Mouse (Mus musculus) layer of hippocampus, postnatal 36 days (tissue): ENCODE data around the gene Fam185a. TPM values are rescaled to one million over a fixed set of nuclear protein-coding genes. Genes with fewer than 3 reads are reported as not detected.

Experiments
- DNase-seq, 2 experiments: peaks; one replicate each; pipeline ENCODE4 v3.0.0; 2022
- total RNA-seq, 2 experiments: library from RNA; stranded (reverse); gene quantifications; 2 replicates each; pipeline ENCODE4 v1.2.3; 2021

The Fam185a gene
- total RNA-seq, 2 experiments from 2014 or later = 12.3 to 13.2 TPM

DNA sequence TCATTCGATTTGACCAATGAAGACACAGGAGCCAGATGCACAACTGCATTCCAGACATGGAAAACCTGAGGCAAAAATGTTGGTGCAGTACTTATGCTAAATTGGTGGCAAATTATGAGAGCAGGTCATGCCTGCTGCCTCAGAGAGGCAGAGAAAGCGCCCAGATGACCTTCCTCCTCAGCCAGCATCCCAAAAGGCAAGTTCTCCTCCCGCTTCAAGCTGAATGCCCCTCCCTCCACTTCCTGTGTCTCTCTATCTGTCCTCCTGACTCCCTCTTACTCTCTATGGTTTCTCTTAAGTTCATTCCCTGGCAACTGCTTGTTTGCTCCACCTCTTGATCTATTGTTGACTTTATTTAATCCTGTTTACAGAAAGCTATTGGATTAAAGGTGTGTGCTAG lies 70.0 kb downstream of the Fam185a start:
- DNase-seq = no peak

DNA sequence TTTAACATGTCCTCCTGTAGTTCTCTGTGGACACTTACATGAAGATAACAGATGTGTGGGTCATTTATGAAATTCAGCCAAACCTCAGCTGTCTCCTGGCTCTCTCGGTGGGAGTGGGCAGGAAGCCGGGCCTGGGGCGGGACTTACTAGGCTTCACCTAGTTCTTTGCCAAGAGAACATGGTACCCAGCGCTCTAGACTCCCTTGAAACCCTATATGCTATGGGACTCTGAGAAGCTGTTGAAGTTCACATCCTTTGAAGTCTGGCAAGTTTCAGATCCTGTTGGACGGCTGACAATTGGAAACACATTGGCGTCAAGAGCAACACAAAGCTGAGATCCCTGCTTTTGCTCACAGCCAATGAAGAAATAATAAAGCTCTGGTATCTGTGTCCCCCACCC lies 71.6 kb downstream of the Fam185a start:
- DNase-seq = no peak

DNA sequence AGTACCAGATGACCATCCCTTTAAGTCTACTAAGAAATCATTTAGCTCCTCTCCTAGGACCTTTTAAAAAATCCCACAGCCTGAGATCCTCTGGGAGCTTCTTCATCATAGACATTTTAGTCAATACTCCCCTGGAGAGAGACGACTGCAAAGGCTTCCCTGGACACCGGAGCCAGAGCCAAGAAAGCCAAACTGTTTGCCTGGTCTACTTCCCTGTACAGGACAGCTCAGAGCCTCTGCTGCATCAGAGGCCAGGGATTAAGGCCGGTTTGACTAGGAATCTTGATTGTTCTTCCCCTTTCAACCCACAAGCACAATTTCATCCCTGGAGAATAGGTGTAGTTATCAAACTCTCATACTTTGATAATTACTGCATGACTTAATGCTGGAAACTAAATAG lies 72.1 kb downstream of the Fam185a start:
- DNase-seq = no peak

DNA sequence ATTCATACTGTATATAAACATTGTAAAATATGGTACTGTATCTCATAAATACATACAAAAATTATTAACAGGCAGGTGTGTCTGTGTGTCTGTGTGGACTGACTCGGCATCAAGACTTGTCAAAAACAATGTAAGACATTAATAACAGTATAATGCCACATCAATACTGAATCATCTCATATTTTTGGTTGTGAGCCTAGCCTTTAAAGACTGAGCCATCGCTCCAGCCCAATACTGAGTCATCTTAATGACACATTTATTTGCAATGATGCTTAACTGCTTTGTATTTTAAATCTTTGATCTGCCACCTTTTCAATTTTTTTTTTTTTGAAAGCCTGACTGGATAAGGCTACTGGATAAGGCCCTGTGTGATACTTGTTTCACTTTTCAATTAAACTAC lies 73.7 kb downstream of the Fam185a start:
- no peak for DNase-seq

DNA sequence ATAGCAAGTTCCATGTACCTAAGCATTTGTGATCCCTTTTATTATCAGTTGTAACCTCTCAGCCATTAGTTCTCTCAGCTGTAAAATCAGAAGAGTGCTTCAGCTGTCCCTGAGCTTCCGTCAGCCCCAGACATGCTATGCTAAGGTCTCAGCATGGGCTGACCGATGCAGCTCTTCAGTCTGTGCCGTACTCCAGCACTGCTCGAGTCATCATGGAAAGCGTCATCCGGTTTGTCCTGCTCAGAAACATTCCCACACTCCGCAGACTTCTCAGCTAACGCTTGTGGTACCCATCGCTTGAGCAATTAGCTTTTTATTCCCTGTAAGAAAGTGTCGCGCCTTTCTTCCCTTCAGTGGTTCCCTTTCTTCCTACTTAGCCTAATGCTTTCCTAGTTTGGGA lies 74.2 kb downstream of the Fam185a start:
- no peak for DNase-seq

DNA sequence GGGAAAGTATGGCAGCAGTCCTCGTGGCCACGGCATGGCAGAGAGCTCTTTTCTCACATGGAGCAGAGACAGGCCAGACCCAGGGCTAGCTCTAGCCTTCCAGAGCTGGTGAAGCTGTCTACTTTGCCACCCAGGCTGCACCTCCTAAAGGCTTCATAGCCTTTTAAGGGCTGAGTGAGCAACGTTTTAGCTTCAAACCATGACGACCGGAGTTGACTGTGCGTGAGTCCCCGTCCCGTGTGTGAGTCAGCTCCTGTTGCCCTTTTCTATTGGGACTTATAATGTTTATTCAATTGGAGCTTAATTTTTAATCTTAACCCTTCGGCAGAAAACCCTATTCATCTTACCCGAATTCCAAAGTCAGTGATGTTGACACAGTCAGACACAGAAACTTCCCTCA lies 75.4 kb downstream of the Fam185a start:
- no peak for DNase-seq

DNA sequence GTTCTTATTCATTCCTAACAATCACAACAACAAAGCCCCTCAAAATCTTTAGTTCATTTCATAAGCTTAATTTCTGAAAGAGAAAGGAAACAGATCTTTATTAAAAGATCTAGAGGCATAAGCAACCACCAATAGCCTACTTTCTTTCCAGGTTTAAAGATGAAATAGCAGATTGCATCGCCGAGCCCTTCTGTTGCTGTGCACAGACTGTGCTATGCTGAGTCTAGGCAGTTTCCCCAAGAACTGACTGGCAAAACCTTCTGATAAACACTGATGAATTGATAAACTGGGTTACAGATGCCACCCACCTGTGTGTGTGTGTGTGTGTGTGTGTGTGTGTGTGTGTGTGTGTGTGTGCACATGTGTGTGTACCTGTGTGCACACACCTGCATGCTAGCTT lies 76.2 kb downstream of the Fam185a start:
- DNase-seq = peak; percentile 18 to 25

DNA sequence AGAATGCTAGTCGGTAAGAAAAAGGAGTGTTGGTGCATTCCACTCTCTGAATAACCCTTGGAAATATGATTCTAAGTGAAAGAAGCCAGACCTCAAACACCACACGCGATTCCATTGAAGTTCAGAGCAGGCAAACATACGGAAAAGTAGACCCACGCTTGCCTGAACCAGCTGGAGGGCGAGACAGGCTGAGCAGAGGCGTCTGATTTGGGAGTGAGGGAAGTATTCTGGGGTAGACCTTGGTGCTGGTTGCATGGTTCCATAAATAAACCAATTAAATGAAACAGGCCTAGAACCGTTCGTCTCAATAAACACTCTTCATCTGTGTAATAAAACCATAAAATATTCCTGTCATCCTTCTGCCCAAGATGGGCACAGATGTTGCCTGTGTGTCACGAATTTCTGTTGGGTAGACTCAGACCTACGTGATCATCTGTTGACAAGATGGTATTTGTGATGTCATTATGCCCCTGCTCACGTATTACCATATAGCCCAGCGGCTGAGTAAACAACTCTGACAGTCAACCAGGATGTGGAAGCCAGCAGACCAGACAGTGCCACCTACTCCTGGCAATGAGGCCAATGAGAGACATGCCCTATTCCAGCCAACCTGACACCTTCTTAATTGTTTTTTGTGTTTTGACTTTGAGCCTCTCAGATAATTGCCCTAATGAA lies 78.3 kb downstream of the Fam185a start:
- peak; percentile 67 to 73 for DNase-seq

DNA sequence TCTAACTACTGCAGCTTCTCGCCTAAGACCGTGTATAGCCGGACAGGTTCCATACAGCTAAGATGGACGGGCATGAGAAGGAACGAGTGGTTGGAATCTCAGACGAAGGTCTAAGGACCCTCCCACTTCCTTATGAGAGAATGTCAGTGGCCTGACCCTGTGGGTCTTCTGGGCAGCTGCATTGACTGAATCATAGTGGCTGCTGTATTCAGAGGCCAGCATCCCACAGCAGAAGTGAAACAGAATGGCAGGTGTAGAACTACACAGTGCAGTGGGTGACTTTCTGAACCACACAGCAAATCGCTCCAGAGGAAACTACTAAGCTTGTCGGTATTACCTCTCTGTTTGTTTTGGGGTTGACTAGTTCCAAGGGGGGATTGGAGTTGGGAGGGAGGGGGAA lies 80.4 kb downstream of the Fam185a start:
- no peak for DNase-seq

DNA sequence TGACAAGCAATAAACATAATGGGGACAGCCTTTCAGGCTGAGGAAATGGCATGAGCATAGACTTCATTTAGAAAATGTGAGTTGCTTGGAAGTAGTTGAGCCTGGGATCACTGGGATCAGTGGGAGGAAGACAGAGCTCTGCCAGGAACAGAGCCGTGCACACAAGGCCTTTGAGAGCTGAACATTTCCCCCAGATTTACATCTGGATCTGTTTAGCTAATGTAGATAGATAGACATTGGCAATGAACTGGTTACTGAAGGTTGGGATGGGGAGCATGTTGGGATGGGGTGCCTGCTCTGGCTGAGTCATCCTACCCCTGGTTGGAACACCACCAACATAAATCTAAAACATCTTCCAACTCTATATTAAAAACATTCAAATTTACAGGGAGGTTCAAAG lies 82.1 kb downstream of the Fam185a start:
- DNase-seq = no peak

DNA sequence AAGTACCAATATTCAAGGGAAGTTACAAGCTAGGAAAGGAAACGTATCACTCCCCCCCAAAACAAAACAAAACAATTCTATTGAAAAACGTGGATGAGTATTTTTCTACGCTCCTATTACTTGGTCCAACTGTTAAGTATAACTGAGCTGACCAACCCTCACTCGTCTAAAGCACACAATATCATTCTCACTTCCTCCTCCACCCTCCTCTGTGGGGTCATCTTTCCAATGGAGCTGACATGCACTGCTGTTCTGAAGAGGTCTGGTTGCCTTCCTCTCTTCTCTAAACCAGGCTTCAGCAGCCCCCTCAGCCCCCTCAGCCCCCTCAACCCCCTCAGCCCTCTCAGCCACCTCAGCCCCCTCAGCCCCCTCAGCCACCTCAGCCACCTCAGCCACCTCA lies 85.0 kb downstream of the Fam185a start:
- DNase-seq = no peak

DNA sequence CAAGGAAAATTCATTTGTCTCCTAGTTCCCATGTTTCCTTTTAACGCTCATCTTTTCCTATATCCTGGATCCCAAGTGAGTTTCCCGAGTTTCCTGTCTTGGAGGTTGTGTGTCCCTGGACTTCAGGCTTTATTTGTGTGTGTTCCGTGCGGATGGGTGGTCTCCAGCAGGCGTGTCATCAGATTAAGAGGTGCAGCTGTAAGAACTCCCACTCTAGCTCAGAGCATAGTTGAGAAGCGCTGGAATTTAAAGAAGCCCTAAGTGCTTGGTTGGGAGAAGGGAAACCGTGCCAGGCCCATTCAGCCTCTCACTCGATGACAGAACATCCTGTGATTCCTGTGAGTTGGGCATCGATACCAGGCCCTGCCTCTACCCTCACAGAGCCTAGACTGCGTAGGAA lies 88.6 kb downstream of the Fam185a start:
- no peak for DNase-seq

DNA sequence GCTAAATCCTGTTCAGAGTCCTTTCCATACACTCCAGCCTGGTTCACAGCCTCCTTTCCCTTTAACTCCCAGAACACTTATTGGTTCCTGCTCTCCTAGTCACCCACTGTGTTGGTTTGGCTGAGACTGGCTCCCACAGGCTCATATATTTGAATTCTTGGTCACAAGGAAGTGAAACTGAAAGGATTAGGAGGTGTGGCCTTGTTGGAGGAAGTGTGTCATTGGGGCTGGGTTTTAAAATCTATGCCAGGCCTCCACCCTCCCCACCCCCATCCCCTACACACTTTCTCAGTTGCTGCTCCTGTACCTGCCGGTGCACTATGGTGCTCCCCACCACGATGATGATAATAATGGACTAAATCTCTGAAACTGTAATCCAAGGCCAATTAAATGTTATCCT lies 92.8 kb downstream of the Fam185a start:
- no peak for DNase-seq

DNA sequence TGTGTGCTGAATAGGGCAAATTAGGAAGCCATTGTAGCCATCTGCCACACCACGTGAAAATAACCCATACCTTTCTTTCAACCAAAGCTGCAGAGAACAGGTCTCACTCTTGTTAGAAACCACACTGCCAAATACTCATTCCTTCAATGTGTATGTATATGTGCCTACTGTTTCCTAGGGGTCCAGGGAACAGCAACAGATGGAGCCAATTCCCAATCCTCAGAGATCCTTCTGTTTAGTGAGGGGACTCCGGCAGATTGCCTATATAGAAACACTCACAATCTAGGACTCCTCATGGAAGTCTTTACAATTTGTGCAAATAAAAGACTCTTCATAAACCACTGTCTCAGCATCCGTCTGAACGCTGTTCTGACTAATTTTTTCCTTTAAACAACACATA lies 93.4 kb downstream of the Fam185a start:
- DNase-seq = no peak

DNA sequence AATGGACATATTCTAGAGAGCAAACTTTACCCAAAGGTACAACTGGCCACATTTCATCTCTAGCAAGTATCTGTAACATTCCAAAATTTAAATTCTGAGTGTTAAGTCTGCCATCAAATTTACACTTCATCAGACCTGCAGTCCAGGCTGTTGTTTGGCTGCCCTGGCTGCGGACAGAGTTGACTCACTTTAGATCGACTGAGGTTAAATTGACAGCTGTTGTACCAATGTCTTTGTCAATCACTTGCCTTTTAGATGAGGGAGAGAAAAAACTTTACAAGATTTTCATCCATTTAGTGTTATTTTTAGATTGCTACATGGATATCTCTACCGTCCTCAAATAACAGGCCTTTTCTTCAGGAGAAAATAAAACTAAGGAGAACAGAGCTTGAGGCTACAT lies 94.4 kb downstream of the Fam185a start:
- DNase-seq = no peak

DNA sequence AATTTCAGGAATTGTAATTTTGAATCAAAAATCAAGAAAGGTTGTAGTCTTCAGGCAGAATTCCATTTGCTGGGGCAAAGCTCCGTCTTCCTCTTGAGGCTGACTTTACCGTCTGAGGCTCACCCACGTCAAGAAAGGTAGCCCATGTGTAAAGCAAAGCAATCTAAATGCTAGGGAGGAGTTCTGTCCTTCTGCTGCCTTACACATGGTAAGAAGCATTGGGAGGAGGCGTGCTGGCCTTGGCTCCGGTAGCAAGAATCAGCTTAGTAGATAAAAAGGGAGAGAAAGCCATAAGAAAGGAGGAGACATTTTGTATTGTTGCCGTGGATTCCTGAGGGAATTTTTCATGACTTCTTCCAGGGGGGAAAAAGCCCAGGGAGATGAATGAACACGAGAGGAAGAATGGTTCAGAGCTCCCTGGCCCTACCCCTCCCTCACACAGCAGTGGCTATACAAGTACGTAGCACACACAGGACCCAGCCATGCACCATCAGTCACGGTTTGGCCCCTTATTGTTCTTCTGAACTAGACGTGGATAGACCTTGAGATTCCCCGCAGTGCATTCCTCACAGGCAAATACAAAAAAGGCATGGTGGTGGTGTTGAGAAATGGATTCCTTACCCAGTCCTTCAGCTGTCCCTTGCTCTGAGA lies 102.2 kb downstream of the Fam185a start:
- no peak for DNase-seq

DNA sequence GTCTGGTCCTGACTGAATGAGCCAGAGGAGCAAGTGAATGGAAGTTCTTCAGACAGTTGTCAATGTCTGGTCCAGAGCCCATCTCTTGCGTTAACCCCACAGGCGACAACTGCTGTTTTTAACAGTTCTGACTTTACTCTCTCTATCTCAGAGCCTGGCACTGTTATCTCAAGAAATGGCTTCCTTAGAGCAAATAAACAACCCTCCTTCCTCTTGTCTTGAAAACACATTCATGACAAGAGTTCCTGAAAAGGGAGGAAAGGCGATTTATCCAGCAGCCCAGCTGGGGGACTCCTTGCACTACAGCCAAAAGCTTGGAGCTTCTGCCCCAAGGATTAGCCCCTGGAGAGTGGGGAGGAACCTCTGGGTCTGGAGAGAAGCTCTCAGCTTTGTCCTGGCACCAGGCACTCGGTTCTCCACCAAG lies 102.7 kb downstream of the Fam185a start:
- no peak for DNase-seq

DNA sequence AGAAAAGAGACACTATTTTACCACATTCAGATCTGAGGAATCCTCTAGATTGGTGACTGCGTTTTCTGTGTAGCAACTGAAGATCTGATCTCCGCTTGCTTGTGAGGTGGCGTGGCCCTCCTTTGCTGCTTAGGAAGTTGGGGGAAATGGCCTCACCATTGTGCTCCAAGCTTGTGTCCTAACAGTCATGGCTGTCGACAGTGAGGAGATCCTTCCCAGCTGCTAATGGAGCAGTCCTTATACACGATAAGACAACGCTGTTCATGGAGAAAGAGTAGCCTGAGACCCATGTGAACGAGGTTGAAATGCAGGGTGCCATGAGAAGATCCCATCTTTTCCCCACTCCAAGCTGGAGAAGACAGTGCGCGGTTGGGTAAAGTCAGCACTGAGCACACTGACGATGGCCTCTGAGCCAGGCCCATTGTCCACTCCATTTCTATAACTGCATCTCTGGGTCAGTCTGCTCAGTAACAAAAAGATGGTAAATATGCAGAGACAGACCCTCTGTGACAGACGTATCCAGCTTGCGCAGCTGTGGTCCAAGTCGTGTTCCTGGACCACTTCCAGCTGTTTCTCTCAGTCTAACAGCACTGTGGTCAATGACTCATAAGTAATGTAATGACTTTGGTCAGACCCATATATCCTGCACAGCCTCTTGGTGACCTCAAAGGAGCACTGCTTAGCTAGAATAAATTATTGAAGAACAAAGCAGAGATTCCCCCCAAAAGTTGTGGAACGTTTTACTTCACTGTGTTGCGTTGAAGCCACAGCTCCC lies 103.5 kb downstream of the Fam185a start:
- DNase-seq = no peak

DNA sequence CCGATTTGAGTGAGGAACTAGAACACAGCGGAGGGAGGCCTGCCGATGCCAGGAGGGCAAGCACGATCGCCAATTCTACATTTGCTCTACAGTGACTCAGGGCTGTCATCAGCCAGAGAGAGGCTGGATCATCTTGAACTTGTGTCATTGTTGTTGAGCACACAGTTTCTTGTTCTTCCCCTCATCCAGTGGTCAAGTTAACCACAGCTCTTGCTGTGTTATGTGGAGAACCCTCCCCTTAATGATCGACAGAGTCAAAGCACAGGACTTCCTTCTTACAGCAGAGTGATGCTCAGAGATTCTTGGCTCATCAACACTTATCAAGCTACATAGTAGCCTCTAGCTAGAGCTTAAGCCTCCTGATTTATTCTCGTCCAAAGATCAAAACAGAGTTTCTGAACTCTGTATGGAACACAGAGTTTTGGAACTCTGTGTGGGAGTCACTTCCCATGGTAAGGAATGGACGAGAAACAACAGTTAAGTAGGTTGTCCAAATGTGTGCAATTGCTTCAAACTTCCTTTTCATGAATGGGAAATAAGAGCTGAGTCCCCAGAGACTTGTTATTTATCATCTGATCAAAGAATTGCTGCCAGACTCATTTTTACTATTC lies 104.5 kb downstream of the Fam185a start:
- no peak for DNase-seq
